Mouse (Mus musculus) intestine, postnatal 0 days (tissue): ENCODE data around the gene Ugt1a9. TPM values are rescaled to one million over a fixed set of nuclear protein-coding genes. Genes with fewer than 3 reads are reported as not detected.
"Not testable (repeated sequence)": the region's sequence is repeated elsewhere in the genome, so short reads cannot be mapped to it uniquely, and the experiment has no call there.

Source experiments
- ATAC-seq: fragments of 200-750 bp; cut with Nextera tagmentation; 2 replicates; pipeline ENCODE4 v1.8.0; 2017; ENCODE audit warnings: mild to moderate bottlenecking, moderate TSS enrichment, moderate library complexity
- H3K27ac ChIP-seq: fragments of 300-500 bp; sonication (generic); 2 replicates; pipeline ENCODE4 v1.5.1; 2014; ENCODE audit warnings: mild to moderate bottlenecking, low read depth, low read length, moderate library complexity
- H3K27me3 ChIP-seq: fragments of 300-500 bp; sonication (generic); replicated peaks from 2 replicates; pipeline ENCODE4 v1.6.1; 2014; ENCODE audit warnings: low read length, mixed read lengths; ENCODE audit not compliant: control insufficient read depth, insufficient read depth
- H3K36me3 ChIP-seq: fragments of 300-500 bp; sonication (generic); 2 replicates; pipeline ENCODE4 v1.6.1; 2014; ENCODE audit warnings: mild to moderate bottlenecking, moderate library complexity; ENCODE audit not compliant: control insufficient read depth, insufficient read depth
- H3K4me1 ChIP-seq: fragments of 300-500 bp; sonication (generic); replicated peaks from 2 replicates; pipeline ENCODE4 v1.6.1; 2014; ENCODE audit warnings: antibody characterized with exemption, low read length, mixed read lengths; ENCODE audit not compliant: control insufficient read depth, insufficient read depth
- H3K4me2 ChIP-seq: fragments of 300-500 bp; sonication (generic); replicated peaks from 2 replicates; pipeline ENCODE4 v1.6.1; 2014; ENCODE audit warnings: low read depth, mild to moderate bottlenecking, moderate library complexity
- H3K4me3 ChIP-seq: fragments of 300-500 bp; sonication (generic); 2 replicates; pipeline ENCODE4 v1.5.1; 2014; ENCODE audit warnings: low read depth, low read length
- H3K9ac ChIP-seq: fragments of 300-500 bp; sonication (generic); 2 replicates; pipeline ENCODE4 v1.6.1; 2014; ENCODE audit warnings: mild to moderate bottlenecking, low read depth, low read length
- H3K9me3 ChIP-seq: fragments of 300-500 bp; sonication (generic); 2 replicates; pipeline ENCODE4 v1.6.1; 2016; ENCODE audit warnings: mixed run types; ENCODE audit not compliant: control insufficient read depth
- CTCF ChIP-seq: sonication (generic); IDR thresholded peaks from 2 replicates; pipeline ENCODE4 v1.5.1; 2016; ENCODE audit warnings: low read depth, mild to moderate bottlenecking, control low read depth, antibody characterized with exemption, moderate library complexity
- WGBS: fragments of 180-500 bp; shearing (Covaris S2); extraction: QIAGEN DNeasy Blood & Tissue Kit; methylation state at CpG from one replicate; pipeline ENCODE4 v1.1.7; 2014; 5-methylcytosine and 5-hydroxymethylcytosine counted together
- polyA plus RNA-seq: library from polyadenylated mRNA; unstranded; fragments of >200 nt; fragmentation: Nextera tagmentation; extraction: Ambion mirVana; gene quantifications from 2 replicates; pipeline ENCODE4 v1.2.1, GENCODE M21; 2015

Gene Ugt1a9
- polyA plus RNA-seq, 1 experiment from 2014 or later, result 38.4 TPM

GRCm38 (mm10) chr1:88104667-88105430, 34.2 kb downstream of the Ugt1a9 start:
- Histone ChIP-seq H3K9ac (no peak overlapping the region), H3K27ac (no peak overlapping the region), H3K27me3 (no peaks in the 10 kb centered on the region), H3K4me3 (no peak overlapping the region), H3K4me2 (no peak overlapping the region), H3K4me1 (0 out of 2 replicates have a peak, but pooled peaks cover 7% of the 10 kb centered on the region), H3K9me3 (no peaks in the 10 kb centered on the region), H3K36me3 (no peaks in the 10 kb centered on the region)
- no peak for ATAC-seq
- TF ChIP-seq CTCF, result no peak
- 77% methylated on average over 1 of the region's 1 CpGs for WGBS

DNA sequence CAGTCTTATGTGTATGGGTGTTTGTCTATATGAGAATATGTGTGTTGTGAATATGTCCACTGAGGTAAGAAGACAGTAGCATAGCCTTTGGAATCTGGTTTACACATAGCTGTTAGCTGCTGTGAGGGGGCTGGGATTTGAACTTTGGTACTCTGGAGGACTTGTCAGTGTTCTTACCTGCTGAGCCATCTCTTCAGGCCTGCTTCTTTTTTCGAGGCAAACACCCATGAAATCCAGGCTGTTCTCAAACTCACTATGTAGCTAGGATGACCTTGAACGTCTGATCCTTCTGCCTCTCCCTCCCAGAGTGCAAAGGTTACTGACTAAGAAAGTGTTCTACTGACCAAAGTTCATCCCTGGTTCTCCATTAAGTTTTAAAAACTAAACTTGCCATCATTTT, 35.1 kb downstream of the Ugt1a9 start:
- peak; percentile 46; the same call in 1 of the 2 replicates for ATAC-seq
- 0 out of 2 replicates have a peak, but pooled peaks cover 7% of the 10 kb centered on the region for H3K4me1 ChIP-seq
- H3K4me2 ChIP-seq, result no peak overlapping the region
- no peak for TF ChIP-seq CTCF
- H3K4me3 ChIP-seq, result no peak overlapping the region
- H3K9ac ChIP-seq, result no peak overlapping the region
- no peaks in the 10 kb centered on the region for H3K36me3 ChIP-seq
- H3K9me3 ChIP-seq, result no peaks in the 10 kb centered on the region
- H3K27ac ChIP-seq, result no peak overlapping the region
- H3K27me3 ChIP-seq, result no peaks in the 10 kb centered on the region
- WGBS, result 31% methylated on average over 2 of the region's 2 CpGs

- not testable (repeated sequence) for H3K9ac ChIP-seq, H3K36me3 ChIP-seq, H3K4me2 ChIP-seq, H3K9me3 ChIP-seq, H3K4me3 ChIP-seq, H3K4me1 ChIP-seq, H3K27me3 ChIP-seq, H3K27ac ChIP-seq
- WGBS, result 31% methylated on average over 2 of the region's 2 CpGs
- peak; percentile 85 for ATAC-seq
Observed at GRCm38 (mm10) chr1:88109027-88109557, 38.5 kb downstream of the Ugt1a9 start.

DNA sequence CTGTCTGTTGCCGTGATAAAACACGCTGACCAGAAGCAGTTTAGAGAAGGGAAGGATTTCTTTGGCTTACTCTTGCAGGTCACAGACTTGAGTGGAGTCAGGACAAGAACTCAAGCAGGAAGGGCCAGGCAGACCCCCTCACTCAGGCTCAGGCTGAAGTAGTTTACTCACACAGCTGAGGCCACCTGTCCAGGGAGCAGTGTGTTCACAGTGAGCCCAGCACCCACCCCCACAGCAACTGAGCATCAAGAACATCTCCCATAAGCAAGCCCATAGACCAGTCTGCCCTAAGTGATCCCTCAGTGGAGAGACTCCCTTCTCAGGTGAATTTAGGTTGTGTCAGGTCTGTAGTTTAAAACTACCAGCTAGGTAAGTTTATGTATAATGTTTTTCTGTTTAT, 39.0 kb downstream of the Ugt1a9 start:
- WGBS, result 30% methylated on average over 2 of the region's 2 CpGs
- H3K36me3 ChIP-seq, H3K4me3 ChIP-seq, H3K4me1 ChIP-seq, H3K9me3 ChIP-seq, ATAC-seq, H3K9ac ChIP-seq, H3K27me3 ChIP-seq, H3K4me2 ChIP-seq, H3K27ac ChIP-seq: not testable (repeated sequence)

DNA sequence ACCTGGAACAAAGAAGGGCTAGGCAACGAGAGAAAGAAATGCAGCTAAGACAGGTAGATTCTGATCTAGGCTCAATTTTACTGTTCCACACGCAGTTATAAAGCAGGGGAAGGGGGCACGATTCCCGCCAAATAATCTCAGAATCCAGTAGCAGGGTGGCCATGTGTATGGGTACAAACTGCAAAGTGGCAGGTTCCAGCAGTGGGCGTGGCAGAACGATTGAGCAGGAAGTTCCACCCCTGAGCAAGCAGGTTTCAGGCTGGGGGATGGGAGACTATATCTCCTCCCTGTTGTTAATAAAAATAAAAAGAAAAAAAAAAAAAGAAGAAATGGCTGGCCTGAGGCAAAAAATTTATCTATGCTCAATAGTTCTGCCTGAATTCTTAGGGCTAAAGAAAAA, 42.2 kb downstream of the Ugt1a9 start:
- H3K4me1 ChIP-seq, H3K9me3 ChIP-seq, H3K9ac ChIP-seq, H3K4me2 ChIP-seq, H3K27ac ChIP-seq, H3K36me3 ChIP-seq, ATAC-seq, H3K27me3 ChIP-seq, H3K4me3 ChIP-seq: not testable (repeated sequence)
- 73% methylated on average over 6 of the region's 6 CpGs for WGBS

DNA sequence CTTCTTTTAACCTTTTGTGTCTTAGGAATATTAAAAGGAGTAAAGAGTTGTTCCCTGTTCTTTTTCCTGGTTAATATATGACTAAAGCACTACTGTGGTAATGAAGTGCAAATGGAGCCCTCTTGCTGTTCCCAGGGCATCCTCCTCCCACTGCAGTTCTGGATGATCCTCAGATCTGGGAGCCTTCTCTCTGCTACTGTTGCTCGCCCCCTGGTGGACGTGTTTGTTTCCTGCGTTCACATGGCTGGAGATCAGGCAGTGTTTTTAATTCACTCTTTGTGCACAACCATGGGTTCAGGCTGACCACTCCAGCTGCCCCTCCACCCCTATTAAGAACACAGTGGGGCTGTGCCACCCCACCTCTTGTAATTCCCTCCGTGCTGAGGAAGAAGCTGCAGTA, 50.0 kb downstream of the Ugt1a9 start:
- not testable (repeated sequence) for H3K27me3 ChIP-seq, H3K36me3 ChIP-seq, H3K27ac ChIP-seq, H3K9me3 ChIP-seq, H3K4me2 ChIP-seq, H3K4me3 ChIP-seq, H3K4me1 ChIP-seq, H3K9ac ChIP-seq
- TF ChIP-seq CTCF, result peak; percentile 64
- WGBS, result 17% methylated on average over 4 of the region's 4 CpGs
- peak; percentile 54 for ATAC-seq
